ENCODE assay signal across 8 mouse cellular contexts in the genomic region with DNA sequence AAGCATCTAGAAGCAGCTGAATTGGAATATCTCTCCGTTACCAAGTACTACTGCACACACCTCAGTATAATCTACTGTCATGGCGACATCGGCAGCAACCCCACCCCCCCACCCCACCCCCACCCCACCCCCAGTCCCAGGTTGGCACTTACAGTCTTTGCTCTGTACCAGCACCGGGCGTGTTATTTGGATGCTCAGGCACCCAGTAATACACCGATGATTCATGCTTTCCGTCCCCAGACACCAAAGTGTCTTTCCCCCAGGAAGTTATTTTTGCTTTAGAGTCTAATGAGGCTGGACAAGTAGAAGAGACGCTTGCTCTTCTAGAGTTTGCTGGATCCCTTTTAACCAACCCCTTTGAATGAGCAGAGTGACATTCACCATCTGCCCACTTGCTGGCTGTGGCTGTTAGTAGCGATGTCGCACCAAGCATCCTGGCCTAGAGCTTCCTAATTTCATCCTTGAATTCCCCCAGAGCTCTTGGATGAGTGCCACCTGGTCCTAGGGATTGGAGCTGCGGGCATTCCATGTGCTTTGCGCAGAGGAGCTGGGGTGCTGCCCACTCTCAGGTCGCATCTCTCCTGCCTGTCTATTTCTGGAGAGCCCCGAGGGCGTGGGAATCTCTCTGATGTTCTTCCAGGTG.
DNase-seq lines count a peak whose midpoint lies in the region; ATAC-seq and TF ChIP-seq lines count a peak whose summit lies in the region.

No protein-coding gene starts in this region.

- no peak for TF ChIP-seq POLR2A in brain, embryonic 14.5 days (IDR thresholded peaks at IDR 0.05; ENCODE audit: borderline replicate concordance, extremely low read depth, insufficient read depth, insufficient read length, poor library complexity, severe bottlenecking)

- ATAC-seq in hindbrain, embryonic 16.5 days: peak; percentile 85
- ATAC-seq in hindbrain, embryonic 14.5 days (ENCODE audit: low FRiP score): no peak
- no peak for ATAC-seq in monocyte, adult 5-6 weeks (replicated peaks; ENCODE audit: insufficient number of reproducible peaks, low FRiP score, low TSS enrichment, poor library complexity, severe bottlenecking)
- no peak for ATAC-seq in erythroblast, adult 5-6 weeks (replicated peaks; ENCODE audit: low FRiP score, poor library complexity, severe bottlenecking)

- H3K4me1 ChIP-seq in hindbrain, embryonic 16.5 days (ENCODE audit: control insufficient read depth, insufficient read depth, low read depth, low read length): 0 out of 2 replicates have a peak, but pooled peaks cover 2% of the 10 kb centered on the region
- H3K4me1 ChIP-seq in hindbrain, embryonic 14.5 days (replicated peaks; ENCODE audit: control insufficient read depth, insufficient read depth, low read length): peaks cover 3% of the 10 kb centered on the region; the same call in 1 of the 2 replicates

- H3K36me3 ChIP-seq in hindbrain, embryonic 16.5 days (ENCODE audit: control insufficient read depth, insufficient read depth, low read length): no peaks in the 10 kb centered on the region
- no peaks in the 10 kb centered on the region for H3K36me3 ChIP-seq in hindbrain, embryonic 14.5 days (replicated peaks; ENCODE audit: control insufficient read depth, insufficient read depth)

- TF ChIP-seq CTCF in brain, embryonic 14.5 days (IDR thresholded peaks at IDR 0.05; ENCODE audit: borderline replicate concordance, extremely low read depth, insufficient read depth, insufficient read length): no peak

- H3K9me3 ChIP-seq in hindbrain, embryonic 16.5 days (ENCODE audit: control insufficient read depth, low read length): no peaks in the 10 kb centered on the region
- H3K9me3 ChIP-seq in hindbrain, embryonic 14.5 days (ENCODE audit: control insufficient read depth, low read length): peaks cover 6% of the 10 kb centered on the region; the same call in 1 of the 2 replicates

- DNase-seq in hindbrain, embryonic 14.5 days (ENCODE audit: low spot score): no peak
- DNase-seq in brain, embryonic 14.5 days (ENCODE audit: low read depth): peak; percentile 86
- DNase-seq in gastrocnemius, adult 18-20 months (ENCODE audit: low spot score): peak; percentile 35
- DNase-seq in retina, postnatal 1 day: peak; percentile 66
- DNase-seq in heart, adult 9 months (ENCODE audit: low spot score in 2 of 2): no peak

- H3K27me3 ChIP-seq in hindbrain, embryonic 16.5 days (replicated peaks; ENCODE audit: control insufficient read depth, insufficient read depth, low read length): no peaks in the 10 kb centered on the region
- no peaks in the 10 kb centered on the region for H3K27me3 ChIP-seq in hindbrain, embryonic 14.5 days (ENCODE audit: control insufficient read depth, insufficient read depth, low read length)

- 0 out of 2 replicates have a peak overlapping the region, but pooled peaks have one; percentile 29 for H3K27ac ChIP-seq in hindbrain, embryonic 16.5 days (ENCODE audit: low read depth, low read length)
- H3K27ac ChIP-seq in hindbrain, embryonic 14.5 days: no peak overlapping the region

- WGBS in hindbrain, embryonic 16.5 days: 63% methylated on average over 15 of the region's 15 CpGs
- 84% methylated on average over 15 of the region's 15 CpGs for WGBS in hindbrain, embryonic 14.5 days

- H3K9ac ChIP-seq in hindbrain, embryonic 16.5 days (ENCODE audit: low read depth, low read length): no peak overlapping the region
- no peak overlapping the region for H3K9ac ChIP-seq in hindbrain, embryonic 14.5 days

- no peak overlapping the region for H3K4me3 ChIP-seq in hindbrain, embryonic 16.5 days (ENCODE audit: low read length)
- no peak overlapping the region for H3K4me3 ChIP-seq in hindbrain, embryonic 14.5 days (replicated peaks; ENCODE audit: low read length)

- no peak overlapping the region for H3K4me2 ChIP-seq in hindbrain, embryonic 16.5 days (ENCODE audit: low read length)
- no peak overlapping the region for H3K4me2 ChIP-seq in hindbrain, embryonic 14.5 days (replicated peaks)

Comparison
In these comparisons a context has a peak if more than half of its experiments do, and no peak if none do; other contexts are left out.
1. DNase-seq: peak in brain, embryonic 14.5 days (single experiment), gastrocnemius, adult 18-20 months (single experiment) and retina, postnatal 1 day (single experiment); none in hindbrain, embryonic 14.5 days (single experiment) and heart, adult 9 months (0 of 2).